Mouse (Mus musculus): Measurements from ENCODE around the gene Ccdc28a. TPM values are rescaled to one million over a fixed set of nuclear protein-coding genes. Genes with fewer than 3 reads are reported as not detected.

The Ccdc28a gene
- total and polyA plus RNA-seq, 2 experiments from 2014 or later: 8.0 to 9.3 TPM

- WGBS: 87% methylated on average over 6 of the region's 6 CpGs
- Histone ChIP-seq H3K27ac (ENCODE audit: low read depth, low read length) (no peak overlapping the region), H3K36me3 (ENCODE audit: insufficient read depth, low read length) (no peaks in the 10 kb centered on the region), H3K4me3 (ENCODE audit: low read depth, low read length) (no peak overlapping the region), H3K4me2 (ENCODE audit: low read depth, low read length, poor library complexity, severe bottlenecking) (no peak overlapping the region), H3K27me3 (ENCODE audit: insufficient read depth, low read length) (no peaks in the 10 kb centered on the region), H3K4me1 (ENCODE audit: insufficient read depth, low read length) (no peaks in the 10 kb centered on the region), H3K9ac (replicated peaks; ENCODE audit: low read length, poor library complexity, severe bottlenecking) (no peak overlapping the region), H3K9me3 (ENCODE audit: low read length) (no peaks in the 10 kb centered on the region)
- no peak for DNase-seq (ENCODE audit: low spot score)
- ATAC-seq (ENCODE audit: low FRiP score): no peak
- TF ChIP-seq CTCF (IDR thresholded peaks at IDR 0.05): no peak
Measured at GRCm38 (mm10) chr10:18175087-18175486, 59.7 kb downstream of the Ccdc28a start.

Other genes starting within 250 kb of the Ccdc28a start
- gene Abracl, start 211.7 kb downstream of the Ccdc28a start, total RNA-seq (2014; rRNA removed): 9.7 and 19.2 TPM in 2 replicates
- gene Abracl, start 211.7 kb downstream of the Ccdc28a start, polyA plus RNA-seq (2015; fragmentation: Nextera tagmentation; extraction: Ambion mirVana): 36.8 and 42.0 TPM in 2 replicates
- 72.0 and 75.5 TPM in 2 replicates for gene Reps1, start 179.1 kb downstream of the Ccdc28a start, total RNA-seq (2014; rRNA removed)
- gene Reps1, start 179.1 kb downstream of the Ccdc28a start, polyA plus RNA-seq (2015; fragmentation: Nextera tagmentation; extraction: Ambion mirVana): 16.0 and 22.5 TPM in 2 replicates
- 0.11 TPM in 1 of 2 replicates, not detected in the other for gene Ect2l, start 24.1 kb downstream of the Ccdc28a start, total RNA-seq (2014; rRNA removed)
- 0.34 and 0.64 TPM in 2 replicates for gene Ect2l, start 24.1 kb downstream of the Ccdc28a start, polyA plus RNA-seq (2015; fragmentation: Nextera tagmentation; extraction: Ambion mirVana)
- gene Nhsl1, start 84.0 kb upstream of the Ccdc28a start, total RNA-seq (2014; rRNA removed): 16.0 and 18.0 TPM in 2 replicates
- gene Nhsl1, start 84.0 kb upstream of the Ccdc28a start, polyA plus RNA-seq (2015; fragmentation: Nextera tagmentation; extraction: Ambion mirVana): 6.7 and 7.2 TPM in 2 replicates